Mouse (Mus musculus) lung, postnatal 10 days (tissue): ENCODE measurements around the gene Cpeb3.
A peak's percentile ranks its signal among the peaks of the same experiment; 100 is the strongest.
"Not testable (repeated sequence)": the region's sequence is repeated elsewhere in the genome, so short reads cannot be mapped to it uniquely, and the experiment has no call there.

Source experiments
- DNase-seq: peaks from one replicate; pipeline ENCODE4 v3.0.0; 2021

The Cpeb3 gene

DNA sequence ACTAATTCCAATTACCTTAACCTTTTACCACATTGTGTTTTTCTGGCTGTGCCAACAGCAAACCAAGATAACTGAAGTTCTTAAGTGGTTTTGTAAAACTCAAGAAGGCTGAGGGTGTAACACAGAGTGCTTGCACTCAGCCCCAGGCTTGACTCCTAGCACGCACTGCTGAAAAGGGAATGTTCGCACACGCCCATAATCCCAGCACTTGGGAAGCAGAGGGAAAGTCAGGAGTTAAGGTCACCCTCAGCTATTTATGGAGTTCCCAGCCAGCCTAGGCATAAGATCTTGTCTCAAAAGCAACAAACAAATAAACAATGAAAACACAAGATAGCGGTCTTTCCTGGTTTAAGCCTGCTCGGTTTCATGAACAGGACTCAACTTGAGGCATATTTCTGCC lies 63.0 kb downstream of the Cpeb3 start:
- no peak for DNase-seq

DNA sequence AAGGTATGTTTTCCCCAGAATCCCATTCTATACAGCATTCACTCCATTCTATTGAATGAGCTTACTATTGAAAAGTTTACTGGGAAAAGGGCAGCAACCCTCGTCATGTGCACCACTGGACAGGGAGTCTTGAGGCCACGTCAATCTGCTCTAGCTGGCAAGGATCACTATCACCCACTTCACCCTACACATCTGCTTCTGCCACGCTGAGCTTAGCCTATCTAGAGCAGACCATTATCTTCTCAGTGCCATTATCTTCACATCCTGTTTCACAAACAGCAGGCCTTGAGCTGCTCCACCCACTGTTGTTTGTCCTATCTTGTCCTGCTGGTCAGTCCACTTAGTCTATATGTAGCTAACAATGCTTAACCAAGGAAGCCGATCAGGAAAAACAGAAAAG lies 66.8 kb downstream of the Cpeb3 start:
- DNase-seq, result peak; percentile 25

DNA sequence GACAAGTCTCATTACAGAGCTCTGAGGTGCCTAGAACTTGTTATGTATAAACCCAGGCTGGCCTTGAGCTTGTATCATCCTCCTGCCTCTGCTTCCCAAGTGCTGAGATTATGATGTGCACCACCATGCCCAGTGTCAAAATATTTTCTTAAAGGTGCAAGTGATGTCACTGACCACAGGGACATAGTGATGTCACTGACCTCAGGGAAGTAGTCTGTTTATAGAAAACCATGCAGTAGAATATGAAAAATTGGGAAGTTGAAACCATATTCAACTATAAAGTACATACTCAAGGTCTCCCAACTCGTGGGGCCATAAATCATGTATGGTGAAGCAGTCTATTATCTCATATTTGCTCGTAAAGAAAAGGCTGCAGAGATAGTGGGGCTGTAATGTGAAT lies 71.3 kb downstream of the Cpeb3 start:
- no peak for DNase-seq

DNA sequence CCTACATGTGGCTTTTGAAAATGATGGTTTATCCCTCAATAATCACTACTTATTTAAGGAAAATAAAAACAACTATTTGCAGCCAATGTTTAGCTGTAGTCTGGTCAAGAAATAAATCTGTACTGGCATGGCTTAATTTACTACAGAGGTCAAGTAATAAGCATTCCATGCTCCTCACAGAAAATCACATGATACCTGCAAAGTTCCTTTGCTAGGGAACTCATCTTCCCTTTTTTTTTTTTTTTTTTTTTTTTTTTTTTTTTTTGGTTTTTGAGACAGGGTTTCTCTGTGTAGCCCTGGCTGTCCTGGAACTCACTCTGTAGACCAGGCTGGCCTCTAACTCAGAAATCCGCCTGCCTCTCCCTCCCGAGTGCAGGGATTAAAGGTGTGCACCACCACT lies 72.9 kb downstream of the Cpeb3 start:
- not testable (repeated sequence) for DNase-seq

DNA sequence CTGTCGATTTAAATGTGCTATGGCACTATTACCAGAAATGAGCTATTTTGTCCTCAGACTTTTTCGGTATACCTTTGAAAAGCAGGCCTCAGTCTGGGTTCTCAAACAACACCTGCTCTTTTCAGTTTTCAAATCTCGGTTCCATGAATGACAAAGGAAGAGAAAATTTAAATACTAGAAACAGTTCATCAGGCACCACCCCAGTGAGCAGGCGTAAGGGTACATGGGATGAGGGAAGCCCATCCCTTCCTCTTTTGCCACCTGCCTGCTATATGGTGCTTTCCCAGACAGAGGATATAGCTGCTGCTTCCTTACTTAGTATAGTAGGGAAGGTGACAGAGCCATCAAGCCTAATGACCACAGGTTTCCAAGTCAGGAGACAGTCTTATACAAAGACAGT lies 74.7 kb downstream of the Cpeb3 start:
- no peak for DNase-seq

GRCm38 (mm10) chr19:37131660-37132059 lies 76.7 kb downstream of the Cpeb3 start:
- DNase-seq, result no peak

GRCm38 (mm10) chr19:37128461-37128860 lies 79.9 kb downstream of the Cpeb3 start:
- no peak for DNase-seq

- no peak for DNase-seq
These were observed 81.3 kb downstream of the Cpeb3 start for GRCm38 (mm10) chr19:37127018-37127567.

DNA sequence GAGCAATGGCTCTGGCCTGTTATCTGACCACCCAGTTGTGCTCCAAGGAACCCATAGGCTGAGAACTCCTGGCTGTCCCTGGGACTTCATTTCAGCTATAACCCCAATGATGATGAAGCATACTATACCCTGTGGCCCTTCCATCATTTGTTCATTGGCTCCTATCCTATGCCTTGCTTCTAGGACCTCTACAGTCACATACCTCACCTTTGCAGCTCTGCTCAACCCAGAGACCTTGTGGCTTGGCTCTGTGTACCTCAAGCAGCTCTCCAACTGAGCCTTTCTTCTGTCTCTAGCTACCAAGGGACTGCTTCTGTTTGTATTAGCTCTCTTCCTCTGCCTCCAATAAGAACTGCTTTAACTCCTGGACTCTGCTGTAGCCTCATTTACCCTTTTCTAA lies 83.4 kb downstream of the Cpeb3 start:
- DNase-seq, result no peak

DNA sequence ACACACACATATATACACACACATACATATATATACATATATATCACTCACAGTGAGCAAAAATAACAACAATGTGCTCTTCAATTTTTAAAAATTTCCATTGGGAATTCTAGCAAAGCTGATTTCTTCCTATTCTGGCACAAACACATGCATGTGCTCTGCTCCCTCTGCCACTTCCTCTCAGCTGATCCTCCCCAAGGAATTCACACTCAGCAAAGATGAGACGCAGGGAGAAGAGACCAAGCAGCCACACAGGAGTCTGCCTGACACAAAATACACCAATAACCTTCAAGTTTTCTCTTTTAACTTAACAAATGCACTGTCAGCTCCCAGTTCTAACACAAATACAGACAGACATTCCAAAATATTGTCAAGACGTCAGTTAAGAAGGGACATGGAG lies 89.1 kb downstream of the Cpeb3 start:
- no peak for DNase-seq

- no peak for DNase-seq
These were observed 92.6 kb downstream of the Cpeb3 start for GRCm38 (mm10) chr19:37115824-37116223.

- no peak for DNase-seq
These were observed 93.0 kb downstream of the Cpeb3 start for GRCm38 (mm10) chr19:37115374-37115773.

DNA sequence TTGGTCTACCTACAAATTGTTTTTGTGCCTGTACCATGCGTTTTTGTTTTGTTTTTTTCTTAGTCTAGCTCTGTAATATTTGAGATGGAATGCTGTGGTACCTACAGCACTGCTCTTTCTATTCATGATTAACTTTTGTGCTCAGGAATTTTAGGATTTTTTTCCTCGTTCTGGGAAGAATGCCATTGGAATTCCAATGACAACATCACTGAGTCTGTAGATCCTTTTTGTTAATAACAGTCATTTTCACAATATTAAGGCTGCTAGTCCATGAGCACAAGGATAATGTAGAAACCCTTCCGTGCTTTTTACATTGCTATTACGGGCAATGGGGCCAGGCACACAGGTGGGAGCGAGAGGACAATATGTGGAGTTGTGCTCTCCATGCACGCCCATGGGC lies 96.6 kb downstream of the Cpeb3 start:
- DNase-seq, result peak; percentile 8

GRCm38 (mm10) chr19:37110494-37110893 lies 97.9 kb downstream of the Cpeb3 start:
- DNase-seq, result no peak

GRCm38 (mm10) chr19:37109853-37110252 lies 98.5 kb downstream of the Cpeb3 start:
- no peak for DNase-seq

DNA sequence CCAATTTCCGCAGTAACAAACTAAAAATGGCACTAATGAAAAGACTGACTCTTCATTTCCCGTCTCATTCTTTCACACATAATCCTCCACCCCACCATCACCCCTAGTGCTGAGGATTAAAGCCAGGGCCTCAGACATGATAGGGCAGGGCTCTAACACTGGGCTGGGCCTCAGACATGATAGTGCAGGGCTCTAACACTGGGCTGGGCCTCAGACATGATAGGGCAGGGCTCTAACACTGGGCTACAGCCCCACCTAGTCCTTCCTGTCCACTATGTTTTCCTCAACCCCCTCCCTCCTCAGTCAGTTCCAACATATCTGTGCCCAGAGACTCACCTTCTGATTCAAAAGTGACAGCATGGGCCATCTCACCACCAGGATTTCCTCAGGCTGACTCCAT lies 107.7 kb downstream of the Cpeb3 start:
- DNase-seq, result no peak

DNA sequence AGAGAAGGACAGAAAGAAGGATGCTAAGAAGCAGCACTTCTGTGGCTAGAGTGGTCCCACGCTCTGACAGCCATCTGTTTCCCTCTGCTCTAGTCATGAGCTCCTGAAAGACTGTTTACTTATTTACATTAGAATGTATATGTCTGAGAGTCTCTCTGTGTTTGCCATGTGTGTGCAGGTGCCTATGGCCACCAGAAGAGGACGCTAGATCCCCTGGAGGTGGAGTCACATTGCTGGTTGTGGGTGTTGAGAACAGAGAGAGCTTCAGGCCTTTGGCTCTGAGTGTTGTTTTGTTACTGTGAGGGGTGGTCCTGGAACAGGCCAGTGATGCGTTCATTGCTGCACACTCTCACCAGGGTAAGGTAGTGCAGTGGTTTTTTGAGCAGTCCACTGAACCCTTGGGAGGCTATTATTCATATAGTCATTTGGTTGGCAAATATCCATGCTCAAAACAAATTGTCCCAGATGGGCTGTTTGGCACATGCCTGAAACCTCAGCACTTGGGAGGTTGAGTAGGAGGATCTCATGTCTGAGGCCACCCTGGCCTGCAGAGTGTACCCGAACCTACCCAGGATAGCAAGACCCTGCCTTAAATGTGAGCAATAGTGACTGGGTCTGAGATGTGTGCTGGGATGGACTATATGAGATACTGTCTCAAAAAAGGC lies 112.6 kb downstream of the Cpeb3 start:
- no peak for DNase-seq

- DNase-seq, result no peak
These were observed 115.2 kb downstream of the Cpeb3 start for GRCm38 (mm10) chr19:37093181-37093580.

GRCm38 (mm10) chr19:37090146-37091061 lies 118.0 kb downstream of the Cpeb3 start:
- DNase-seq, result no peak

GRCm38 (mm10) chr19:37088043-37088748 lies 120.2 kb downstream of the Cpeb3 start:
- no peak for DNase-seq

DNA sequence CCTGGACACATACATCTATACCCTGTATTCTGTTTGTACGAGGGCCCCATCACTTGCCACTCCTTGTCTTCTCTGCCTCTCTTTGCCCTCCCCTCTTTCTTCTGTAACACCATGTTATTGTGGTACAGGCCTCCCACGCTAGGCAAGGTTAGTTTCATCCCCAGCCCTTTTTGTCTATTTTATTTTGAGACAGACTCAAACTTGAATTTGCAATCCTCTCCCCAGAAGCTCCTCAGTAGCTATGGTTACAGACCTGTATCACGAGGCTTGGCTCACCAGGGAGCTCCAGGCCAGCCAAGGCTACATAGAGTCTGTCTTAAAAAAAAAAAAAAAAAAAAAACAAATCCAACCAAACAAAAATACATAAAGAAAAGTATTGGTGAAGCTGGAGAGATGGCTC lies 123.9 kb downstream of the Cpeb3 start:
- no peak for DNase-seq

- DNase-seq, result no peak
These were observed 126.9 kb downstream of the Cpeb3 start for GRCm38 (mm10) chr19:37081467-37081866.

DNA sequence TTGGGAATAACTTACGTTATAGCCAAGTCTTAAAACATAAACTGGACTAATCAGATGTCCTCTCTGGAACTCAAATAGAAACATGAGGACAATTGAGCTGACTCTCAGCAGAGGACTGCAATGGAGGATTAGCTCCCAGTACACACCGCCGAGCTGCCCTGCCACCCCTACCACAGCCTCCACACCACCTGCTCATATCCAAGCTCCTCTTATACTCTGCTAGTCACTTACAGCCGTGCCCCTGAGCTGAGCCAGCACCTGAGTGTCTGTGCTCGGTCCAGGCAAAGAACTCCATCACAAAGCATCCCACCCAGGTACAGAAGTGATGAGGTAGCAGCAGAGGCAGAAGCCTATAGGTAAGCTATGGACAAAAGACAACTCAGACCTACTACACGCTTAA lies 129.2 kb downstream of the Cpeb3 start:
- no peak for DNase-seq
